Mouse (Mus musculus): ENCODE data around the gene Negr1. TPM values are rescaled to one million over a fixed set of nuclear protein-coding genes. Genes with fewer than 3 reads are reported as not detected.

Gene Negr1
- total RNA-seq, 2 experiments from 2014 or later = 228 to 264 TPM

GRCm38 (mm10) chr3:157090051-157090450 is 528.5 kb downstream of the Negr1 start:
- intact Hi-C loops (cut with DNase I) = no loop called here
- DNase-seq = no peak

- no peak for DNase-seq
- intact Hi-C loops (cut with DNase I) = no loop called here
Measured at GRCm38 (mm10) chr3:157096284-157096683, 534.7 kb downstream of the Negr1 start.

- intact Hi-C loops (cut with DNase I) = no loop called here
- no peak for DNase-seq
Measured at GRCm38 (mm10) chr3:157097514-157097913, 535.9 kb downstream of the Negr1 start.

GRCm38 (mm10) chr3:157098417-157098816 is 536.8 kb downstream of the Negr1 start:
- intact Hi-C loops (cut with DNase I) = no loop called here
- no peak for DNase-seq

GRCm38 (mm10) chr3:157104866-157105579 is 543.4 kb downstream of the Negr1 start:
- no peak for DNase-seq
- intact Hi-C loops (cut with DNase I) = loop anchor here (10.0 kb wide), 1 partner anchor 540 kb away; the partner anchor contains the start of gene Negr1

- no peak for DNase-seq
- intact Hi-C loops (cut with DNase I) = loop anchor here (10.0 kb wide), 1 partner anchor 541 kb away; the partner anchor contains the start of gene Negr1
Measured at GRCm38 (mm10) chr3:157105580-157106264, 544.1 kb downstream of the Negr1 start.

GRCm38 (mm10) chr3:157108156-157108555 is 546.6 kb downstream of the Negr1 start:
- DNase-seq = no peak
- intact Hi-C loops (cut with DNase I) = loop anchor here (10.0 kb wide), 1 partner anchor 543 kb away; the partner anchor contains the start of gene Negr1

- DNase-seq = peak; percentile 28
- intact Hi-C loops (cut with DNase I) = loop anchor here (10.0 kb wide), 1 partner anchor 545 kb away; the partner anchor contains the start of gene Negr1
Measured at GRCm38 (mm10) chr3:157109308-157109707, 547.7 kb downstream of the Negr1 start.

GRCm38 (mm10) chr3:157115105-157115760 is 553.6 kb downstream of the Negr1 start:
- DNase-seq = peak; percentile 29
- intact Hi-C loops (cut with DNase I) = no loop called here

GRCm38 (mm10) chr3:157116024-157116423 is 554.4 kb downstream of the Negr1 start:
- intact Hi-C loops (cut with DNase I) = no loop called here
- DNase-seq = no peak

- no peak for DNase-seq
- intact Hi-C loops (cut with DNase I) = no loop called here
Measured at GRCm38 (mm10) chr3:157119916-157120315, 558.3 kb downstream of the Negr1 start.

- no peak for DNase-seq
- intact Hi-C loops (cut with DNase I) = no loop called here
Measured at GRCm38 (mm10) chr3:157146124-157146855, 584.7 kb downstream of the Negr1 start.

- DNase-seq = no peak
- intact Hi-C loops (cut with DNase I) = no loop called here
Measured at GRCm38 (mm10) chr3:157154902-157155301, 593.3 kb downstream of the Negr1 start.

GRCm38 (mm10) chr3:157155513-157155912 is 593.9 kb downstream of the Negr1 start:
- intact Hi-C loops (cut with DNase I) = no loop called here
- no peak for DNase-seq

- DNase-seq = no peak
- intact Hi-C loops (cut with DNase I) = no loop called here
Measured at GRCm38 (mm10) chr3:157164840-157165595, 603.4 kb downstream of the Negr1 start.

GRCm38 (mm10) chr3:157181975-157182374 is 620.4 kb downstream of the Negr1 start:
- DNase-seq = no peak

GRCm38 (mm10) chr3:157188939-157189725 is 627.5 kb downstream of the Negr1 start:
- DNase-seq = peak; percentile 15
- intact Hi-C loops (cut with DNase I) = no loop called here

More at GRCm38 (mm10) chr3:157181975-157182374, 620.4 kb downstream of the Negr1 start:
- intact Hi-C loops (cut with DNase I) = no loop called here

GRCm38 (mm10) chr3:157189834-157190233 is 628.2 kb downstream of the Negr1 start:
- DNase-seq = no peak
- intact Hi-C loops (cut with DNase I) = no loop called here

GRCm38 (mm10) chr3:157190551-157190950 is 629.0 kb downstream of the Negr1 start:
- intact Hi-C loops (cut with DNase I) = no loop called here
- DNase-seq = no peak

All from left cerebral cortex, postnatal 4 days (tissue).